Mouse (Mus musculus) adrenal gland, adult 8-10 months (tissue): Measurements from ENCODE around the gene Hoxc9. TPM values are rescaled to one million over a fixed set of nuclear protein-coding genes. Genes with fewer than 3 reads are reported as not detected.

ENCODE experiments used
- DNase-seq: peaks from one replicate; pipeline ENCODE4 v3.0.0; 2022
- total RNA-seq, 4 experiments: library from RNA; stranded (reverse); gene quantifications; 2 replicates each; pipeline ENCODE4 v1.2.4; 2022

Gene Hoxc9
- total RNA-seq: under 1 TPM; 0.52 to 0.99 (median 0.83) TPM

DNA sequence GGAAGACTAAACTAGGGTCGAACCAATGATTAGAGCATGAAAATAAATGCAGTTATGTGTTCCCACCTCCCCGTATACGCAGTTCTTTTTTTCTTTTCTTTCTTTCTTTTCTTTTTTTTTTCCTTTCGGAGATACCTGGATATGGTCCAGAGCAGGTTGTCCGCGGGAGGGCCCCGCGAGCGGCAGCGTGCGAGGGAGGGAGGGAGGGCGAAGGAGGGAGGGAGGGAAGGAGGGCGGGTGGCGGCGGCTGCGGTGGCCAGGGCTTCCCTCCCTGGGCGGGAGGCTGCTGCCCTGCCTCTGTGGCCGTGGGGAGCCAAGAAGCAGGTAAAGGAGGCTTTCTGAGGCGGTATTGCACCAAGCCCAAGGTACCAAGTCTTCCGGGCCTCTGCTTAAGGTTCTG, at the start of gene Hoxc9:
Gene Hoxc9 (plus strand): TSS at position 269 of the 400 bp plus-strand sequence.
- DNase-seq: no peak

DNA sequence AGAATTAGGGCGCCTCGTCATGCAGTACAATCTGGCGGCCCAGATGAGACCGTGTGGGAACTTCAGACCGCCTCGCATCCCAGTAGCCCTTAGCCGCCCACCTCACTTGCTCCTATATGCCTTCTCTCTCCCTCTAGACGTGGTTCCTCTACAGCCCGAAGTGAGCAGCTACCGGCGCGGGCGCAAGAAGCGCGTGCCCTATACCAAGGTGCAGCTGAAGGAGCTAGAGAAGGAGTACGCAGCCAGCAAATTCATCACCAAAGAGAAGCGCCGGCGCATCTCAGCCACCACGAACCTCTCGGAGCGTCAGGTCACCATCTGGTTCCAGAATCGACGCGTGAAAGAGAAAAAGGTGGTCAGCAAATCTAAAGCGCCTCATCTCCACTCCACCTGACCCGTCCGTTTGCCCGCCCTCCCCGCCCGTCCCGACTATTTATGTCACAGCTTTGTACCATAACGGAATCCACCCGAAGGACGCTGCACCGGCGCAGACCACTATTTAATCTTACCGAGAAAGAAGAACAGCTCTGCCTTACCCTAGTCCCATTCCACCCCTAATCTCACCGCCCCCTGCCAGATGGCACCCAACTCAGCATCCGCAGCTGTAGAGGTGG, 49.1 kb upstream of the Hoxc9 start:
- no peak for DNase-seq

DNA sequence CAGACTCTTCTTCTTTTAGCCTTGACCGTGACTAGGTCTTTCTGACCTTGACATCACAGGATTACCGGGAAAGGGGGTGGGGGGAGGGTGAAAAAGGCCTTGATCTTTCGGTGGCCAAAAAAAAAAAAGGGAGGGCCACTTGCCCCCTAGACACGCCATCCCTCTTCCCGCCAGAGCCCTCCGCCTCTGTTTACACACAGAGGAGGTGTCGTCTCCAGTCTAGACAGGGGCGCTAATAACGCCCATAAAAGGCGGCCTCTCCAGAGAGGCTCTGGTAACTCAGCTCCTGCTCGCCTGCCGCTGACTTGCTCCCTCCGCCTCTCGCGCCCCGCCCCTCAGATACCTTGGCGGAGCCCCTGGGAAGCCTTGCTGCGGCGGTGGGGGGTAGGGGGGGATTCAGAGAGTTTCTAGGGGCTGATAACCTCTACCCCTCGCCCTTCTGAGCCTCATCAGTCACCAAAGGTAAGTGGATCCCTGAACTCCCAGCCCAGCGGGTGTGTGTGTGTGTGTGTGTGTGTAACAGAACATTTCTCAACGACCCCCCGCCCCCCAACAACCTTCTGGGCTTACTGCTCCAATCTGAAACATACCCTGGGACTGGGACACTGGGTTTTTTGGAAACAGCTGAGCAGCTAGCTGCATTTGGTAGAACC, 44.4 kb upstream of the Hoxc9 start:
- DNase-seq: no peak

DNA sequence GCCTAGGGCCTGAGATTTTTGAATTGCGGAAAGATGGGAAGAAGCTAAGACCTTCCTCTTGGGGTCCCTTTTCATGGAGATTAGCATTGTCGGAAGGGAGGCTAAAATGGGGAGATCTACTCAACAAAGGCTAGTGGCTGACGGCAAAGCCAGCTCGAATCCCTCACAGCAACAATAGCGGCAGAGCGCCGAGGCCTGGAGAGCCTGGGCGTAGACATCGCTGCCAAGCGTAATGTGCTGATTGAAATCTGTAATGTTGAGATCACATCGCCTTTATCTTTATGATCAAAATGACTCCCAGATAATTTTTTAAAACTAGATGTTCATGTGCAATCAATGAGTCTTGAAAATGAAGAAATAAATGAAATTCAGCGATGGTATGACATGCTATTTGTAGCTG, 41.8 kb upstream of the Hoxc9 start:
- no peak for DNase-seq

DNA sequence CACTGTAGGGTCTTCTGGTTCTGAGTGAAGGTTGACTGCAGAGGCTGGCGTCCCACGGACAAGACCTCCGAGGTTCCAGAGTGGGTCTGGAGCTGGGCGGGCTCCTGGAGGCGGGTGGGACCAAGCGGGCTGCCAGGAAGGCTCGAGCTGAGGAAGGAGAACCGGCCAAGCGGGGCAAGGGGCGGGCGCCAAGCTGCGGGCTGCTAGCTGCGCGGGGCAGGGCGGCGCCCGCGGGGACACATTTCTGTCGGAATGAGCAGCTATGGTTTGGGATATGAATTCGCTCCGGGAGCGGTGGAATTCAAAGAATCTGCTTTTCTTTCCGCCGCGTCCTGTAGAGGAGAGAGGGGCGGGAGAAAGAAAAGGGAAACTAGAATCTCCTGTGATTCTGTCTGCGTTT, 41.3 kb upstream of the Hoxc9 start:
- no peak for DNase-seq

DNA sequence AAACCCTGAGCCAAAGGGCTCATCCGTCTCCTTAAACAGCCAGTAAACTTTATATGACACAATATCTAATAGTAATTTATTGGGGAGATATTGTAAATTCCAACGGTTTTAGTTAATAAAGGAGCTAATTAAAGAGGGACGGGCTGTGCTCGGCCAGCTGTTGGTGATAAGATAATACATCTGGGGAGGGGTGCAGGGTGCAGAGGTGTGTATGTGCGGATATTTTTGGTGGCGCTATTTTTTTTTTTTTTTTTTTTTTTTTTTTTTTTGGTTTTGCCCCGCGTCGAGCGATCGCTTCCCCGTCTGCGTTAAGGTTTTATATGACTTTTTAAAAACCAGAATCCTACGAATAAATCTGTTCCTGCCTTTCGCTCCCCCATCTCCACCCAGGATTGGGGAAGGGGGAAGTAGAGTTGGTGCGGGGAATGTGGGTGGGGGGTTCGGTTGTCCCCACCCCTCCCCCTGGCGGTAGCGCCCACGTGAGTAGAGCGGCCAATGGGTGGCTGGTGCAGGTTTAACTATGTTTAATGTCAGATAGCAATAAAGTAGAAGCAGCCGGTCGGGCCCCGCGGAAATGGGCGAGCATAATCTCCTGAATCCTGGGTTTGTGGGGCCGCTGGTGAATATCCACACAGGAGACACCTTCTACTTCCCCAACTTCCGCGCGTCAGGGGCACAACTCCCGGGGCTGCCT, 39.8 kb upstream of the Hoxc9 start, which contains the start of gene Hoxc12:
Gene Hoxc12 (plus strand): TSS at position 479 of the 694 bp plus-strand sequence.
- no peak for DNase-seq

DNA sequence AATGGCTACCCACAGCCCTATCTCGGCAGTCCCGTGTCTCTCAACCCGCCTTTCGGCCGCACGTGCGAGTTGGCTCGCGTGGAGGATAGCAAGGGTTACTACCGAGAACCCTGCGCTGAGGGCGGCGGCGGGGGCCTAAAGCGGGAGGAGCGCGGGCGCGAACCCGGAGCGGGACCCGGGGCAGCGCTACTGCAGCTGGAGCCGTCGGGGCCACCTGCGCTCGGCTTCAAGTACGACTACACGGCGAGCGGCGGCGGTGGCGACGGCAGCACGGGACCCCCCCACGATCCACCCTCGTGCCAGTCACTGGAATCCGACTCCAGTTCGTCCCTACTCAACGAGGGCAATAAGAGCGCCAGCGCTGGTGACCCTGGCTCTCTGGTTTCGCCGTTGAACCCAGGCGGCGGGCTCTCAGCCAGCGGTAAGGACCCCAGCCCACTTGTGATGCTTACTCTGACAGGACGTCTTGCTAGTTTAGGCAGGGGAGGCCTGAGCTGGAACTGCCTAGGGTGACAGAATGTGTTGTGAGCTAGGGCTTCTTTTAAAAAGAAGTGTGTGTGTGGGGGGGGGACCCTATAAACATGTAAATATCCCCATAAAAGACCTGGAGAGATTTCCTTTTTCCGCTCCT, 39.1 kb upstream of the Hoxc9 start:
- DNase-seq: no peak

DNA sequence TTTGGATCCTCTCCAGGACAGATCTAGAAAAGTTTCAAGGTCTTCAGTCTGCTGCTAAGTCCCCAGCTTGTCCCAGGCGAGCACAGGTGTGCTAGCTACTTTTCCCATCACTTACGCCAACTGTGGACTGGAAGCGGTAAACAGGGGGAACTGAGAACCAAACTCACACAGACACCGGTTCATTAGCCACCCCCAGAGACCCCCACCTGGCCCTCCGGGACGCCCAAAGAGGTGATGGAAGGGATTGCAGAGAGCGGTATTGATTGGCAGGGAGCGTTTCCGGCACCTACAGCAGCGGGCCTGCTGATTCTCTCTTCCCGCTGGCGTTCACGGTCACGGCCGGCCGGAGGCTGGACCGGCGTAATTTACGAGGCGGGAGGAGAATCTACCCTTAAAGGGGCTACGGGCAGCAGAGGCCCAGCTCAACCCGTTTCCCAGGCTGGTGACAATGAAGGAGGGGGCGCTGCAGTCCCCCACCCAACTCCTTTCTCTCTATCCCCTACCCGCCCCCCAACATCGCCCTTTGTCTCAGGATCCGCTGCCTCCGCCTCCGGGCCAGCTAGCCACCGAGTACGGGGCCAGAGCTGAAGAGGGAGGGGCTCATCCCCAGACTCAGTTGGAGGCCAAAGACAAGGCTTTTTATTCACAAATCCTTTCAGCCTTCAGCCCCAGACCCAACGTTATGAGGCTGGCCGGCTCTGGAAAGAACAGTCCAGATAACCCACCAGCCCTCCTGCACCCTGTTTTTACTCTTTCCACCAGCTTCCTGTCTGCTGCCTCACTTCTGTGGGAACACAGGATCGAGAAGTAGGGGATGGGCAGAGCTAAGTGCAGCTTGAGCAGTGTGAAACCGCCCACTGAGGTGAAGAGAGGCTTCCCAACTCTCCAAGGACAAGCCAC, 36.7 kb upstream of the Hoxc9 start:
- no peak for DNase-seq

DNA sequence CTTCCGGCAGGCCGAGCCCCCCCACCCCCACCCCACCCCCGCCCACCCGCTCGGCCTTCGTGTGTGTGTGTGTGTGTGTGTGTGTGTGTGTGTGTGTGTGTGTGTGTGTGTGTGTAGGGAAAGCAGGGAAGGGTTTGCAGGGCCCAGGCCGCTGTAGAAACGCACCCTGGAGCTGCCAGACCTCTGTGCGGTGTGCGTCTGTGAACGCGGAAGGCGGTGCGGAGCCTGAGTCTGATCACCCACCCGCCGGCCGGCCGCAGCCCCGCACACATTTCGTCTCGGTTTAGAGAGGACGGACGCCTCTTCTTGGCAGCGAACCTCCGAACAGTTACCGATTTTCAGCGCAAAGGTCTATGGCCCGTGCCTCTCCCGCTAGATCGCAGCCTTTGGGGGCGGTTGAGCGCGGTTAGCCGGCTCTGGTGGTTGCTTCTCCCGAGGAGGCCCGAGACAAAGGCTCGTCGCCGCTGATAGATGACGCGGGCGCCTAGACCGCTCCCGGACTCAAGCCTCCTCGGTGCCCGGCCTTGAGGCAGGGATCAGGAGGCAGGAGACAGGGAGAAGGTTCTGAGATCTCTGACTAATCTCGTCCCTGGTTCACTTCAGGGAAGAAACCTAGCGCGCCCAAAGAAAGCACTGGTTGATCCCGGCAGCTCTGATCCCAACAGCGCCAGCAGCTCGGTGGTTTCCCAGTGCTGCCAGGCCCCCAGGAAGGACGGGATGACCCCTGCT, 33.3 kb upstream of the Hoxc9 start:
- no peak for DNase-seq

DNA sequence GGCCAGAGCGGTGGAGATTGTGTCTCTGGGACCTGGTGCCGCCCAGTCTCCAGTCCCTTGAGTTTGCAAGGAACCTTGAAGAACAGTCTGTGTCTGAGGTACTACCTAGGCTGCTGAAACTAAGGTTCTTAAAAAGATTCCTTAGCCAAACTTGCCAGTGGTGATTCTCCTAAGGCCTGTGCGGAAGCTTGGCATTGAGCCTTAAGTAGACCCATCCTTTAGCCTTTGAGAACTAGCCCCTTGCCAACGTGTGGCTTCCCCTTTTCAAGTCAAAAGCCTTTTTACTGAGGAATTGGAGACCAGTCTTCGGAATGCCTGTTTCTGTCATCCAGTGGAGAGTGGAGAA, 32.8 kb upstream of the Hoxc9 start:
- no peak for DNase-seq

DNA sequence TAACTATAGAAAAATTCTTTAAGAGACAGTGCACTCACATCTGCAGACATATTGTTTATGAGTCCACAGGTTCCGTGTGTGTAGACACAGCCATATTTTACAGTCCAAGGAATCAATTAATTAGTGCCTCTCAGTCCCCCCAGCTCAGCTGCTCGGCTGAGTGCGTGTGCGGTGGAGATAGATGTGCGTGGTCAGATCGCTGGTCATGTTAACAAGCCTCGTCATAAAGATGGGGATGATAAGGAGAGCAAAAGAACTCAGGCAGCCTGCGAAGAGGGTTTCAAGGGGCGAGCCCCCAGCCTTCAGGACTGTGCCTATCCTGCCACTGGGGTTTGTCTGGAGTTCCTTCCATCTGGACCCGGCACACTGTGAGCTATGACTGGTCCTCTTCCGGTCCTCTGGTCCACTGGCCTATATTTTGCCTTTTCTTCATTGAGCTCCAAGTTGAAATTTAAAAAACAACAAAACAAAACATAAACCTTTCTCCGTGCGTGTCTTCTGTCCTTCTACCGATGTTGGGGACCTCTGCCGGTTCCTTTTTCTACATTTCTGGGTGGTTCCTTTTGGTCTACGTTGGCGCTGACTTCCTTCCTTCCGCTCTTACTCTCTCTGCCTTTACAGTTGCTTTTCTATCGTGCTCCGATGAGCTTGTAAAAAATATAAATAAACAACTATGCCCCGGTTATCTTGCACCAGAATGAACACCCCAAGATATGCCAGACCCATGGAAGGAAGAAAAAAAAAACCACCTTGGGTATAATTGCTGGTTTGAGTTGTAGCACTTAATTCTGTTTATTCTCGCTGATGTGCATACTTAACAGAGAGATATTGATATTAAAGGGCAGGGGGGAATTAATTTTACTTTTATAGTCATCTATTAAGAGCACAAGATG, 30.8 kb upstream of the Hoxc9 start:
- no peak for DNase-seq

DNA sequence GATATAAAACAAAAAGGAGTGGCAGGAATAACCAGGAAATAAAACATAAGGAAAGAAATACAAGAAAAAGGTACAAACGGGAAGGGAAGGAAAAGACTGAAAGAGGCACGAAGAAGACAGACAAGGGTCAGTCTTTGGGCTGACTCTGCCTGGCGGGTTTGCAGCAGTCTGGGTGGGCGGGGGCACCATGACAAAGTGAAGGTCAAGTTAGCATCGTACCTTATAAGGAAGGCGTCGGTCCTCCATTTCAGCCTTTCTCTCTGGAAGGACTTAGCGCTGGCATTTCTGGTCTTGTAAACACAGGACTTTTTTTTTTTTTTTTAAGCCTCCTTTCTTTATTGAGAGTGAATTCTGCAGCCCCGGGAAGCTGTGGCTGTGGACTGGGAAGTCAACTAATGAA, 29.0 kb upstream of the Hoxc9 start:
- DNase-seq: no peak

DNA sequence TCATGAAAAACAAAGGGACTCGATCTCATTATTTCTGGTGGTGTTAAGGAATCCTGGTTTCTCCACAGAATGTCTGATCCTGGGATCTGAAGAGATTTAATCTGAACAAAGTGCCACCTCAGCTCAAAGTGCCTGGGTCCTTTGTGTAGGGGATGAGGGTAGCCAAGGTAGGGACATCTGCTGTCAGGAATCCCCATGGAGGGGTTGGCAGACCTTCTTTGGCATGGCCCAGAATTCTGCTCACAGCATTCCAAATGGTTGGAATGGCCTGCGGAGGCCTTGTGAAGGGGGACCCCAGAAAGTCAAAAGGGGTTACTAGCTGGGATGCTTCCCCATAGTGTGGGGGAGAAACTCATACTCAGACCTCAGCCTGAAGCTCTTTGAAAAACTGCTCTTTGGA, 27.4 kb upstream of the Hoxc9 start:
- no peak for DNase-seq

DNA sequence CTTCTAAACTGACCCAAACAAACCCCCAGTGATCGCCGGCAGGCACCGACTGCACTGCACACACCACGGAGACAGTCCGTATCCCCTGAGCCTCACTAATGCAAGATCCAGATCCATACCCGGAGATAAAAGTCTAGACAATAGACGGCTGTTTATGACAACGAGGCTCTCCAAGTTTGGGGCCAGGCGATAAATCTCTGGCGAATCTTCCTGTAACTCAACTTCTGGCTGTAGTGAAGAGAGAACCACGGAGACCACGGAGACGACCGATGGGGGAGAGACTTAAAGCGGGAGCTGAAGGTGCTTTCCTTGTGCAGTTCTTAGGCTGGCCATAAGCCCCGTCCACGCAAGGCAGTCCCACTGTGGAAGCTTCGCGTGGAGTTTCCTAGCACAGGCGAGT, 26.5 kb upstream of the Hoxc9 start:
- DNase-seq: no peak

DNA sequence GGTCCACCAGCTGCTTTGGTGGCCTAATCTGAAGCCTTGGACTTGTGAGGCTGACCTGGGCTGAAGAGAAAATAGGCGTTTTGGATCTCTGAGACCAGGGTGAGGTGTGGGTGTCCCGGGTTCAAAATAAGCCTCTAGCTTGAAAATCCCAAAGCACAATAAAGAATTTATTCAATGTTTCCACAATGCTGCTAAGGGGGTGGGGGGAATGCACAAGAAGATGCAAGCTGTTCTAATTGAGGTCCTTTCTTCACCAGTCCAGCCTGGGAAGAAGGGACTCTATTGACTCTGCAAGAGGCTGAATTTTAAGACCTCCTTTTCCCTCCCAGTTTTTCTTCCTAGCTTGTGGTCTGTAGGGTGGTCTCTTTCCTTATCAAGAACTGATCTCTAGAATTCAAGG, 25.4 kb upstream of the Hoxc9 start:
- no peak for DNase-seq

DNA sequence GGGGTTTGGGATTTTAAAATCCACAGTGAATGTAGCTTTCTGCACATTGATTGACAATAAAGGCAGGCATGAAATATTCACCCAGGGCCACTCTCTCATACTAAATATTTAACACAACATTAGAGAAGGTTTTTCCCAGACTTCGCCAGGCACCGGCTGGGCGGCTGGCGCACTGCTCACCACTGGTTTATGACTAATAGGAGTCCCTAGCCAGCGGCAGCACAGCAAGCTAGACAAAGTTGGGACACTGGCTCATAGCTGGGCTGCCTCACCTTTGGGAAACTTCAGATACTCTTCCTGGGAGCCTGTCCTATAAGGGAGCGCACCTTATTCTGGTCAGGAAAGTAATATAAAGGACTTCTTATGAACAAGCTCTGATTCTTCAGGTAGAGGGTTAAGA, 22.7 kb upstream of the Hoxc9 start:
- no peak for DNase-seq

DNA sequence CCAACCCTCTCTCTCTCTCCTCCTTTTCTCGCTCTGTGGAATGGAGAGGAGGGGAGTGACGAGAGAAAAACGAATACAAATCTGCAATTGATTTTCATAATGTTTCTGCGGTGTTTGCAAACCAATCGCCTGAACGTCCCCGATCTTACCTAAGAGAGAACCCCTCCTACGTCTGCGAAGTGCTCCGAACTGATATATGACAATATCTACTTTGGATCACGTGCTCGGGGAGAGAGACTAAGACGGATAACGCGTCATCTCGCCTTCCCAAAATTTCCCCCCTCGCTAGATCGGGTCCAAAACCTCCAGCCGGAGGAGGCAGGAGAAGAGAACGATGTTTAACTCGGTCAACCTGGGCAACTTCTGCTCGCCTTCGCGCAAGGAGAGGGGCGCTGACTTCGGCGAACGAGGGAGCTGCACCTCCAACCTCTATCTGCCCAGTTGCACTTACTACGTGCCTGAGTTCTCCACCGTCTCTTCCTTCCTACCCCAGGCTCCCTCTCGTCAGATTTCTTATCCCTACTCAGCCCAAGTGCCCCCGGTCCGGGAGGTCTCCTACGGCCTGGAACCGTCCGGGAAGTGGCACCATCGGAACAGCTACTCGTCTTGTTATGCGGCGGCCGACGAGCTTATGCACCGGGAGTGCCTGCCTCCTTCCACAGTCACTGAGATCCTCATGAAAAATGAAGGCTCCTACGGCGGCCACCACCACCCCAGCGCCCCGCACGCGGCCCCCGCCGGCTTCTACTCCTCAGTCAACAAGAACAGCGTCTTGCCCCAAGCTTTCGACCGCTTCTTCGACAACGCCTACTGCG, 21.8 kb upstream of the Hoxc9 start, which contains the start of gene Hoxc11:
Gene Hoxc11 (plus strand): TSS at position 236 of the 815 bp plus-strand sequence.
- DNase-seq: no peak

DNA sequence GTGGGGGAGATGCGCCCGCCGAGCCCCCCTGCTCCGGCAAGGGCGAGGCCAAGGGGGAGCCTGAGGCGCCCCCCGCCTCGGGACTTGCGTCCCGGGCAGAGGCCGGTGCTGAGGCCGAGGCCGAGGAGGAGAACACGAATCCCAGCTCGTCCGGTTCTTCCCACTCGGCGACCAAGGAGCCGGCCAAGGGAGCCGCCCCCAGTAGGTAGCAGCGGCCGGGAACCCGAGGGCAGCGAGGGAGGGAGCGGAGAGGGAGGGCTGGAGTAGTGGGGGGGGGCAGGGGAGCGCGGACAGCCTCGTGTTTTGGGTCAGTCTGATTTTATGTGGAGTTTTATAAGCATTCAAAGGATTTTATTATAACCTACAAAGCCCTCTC, 21.2 kb upstream of the Hoxc9 start:
- DNase-seq: no peak

DNA sequence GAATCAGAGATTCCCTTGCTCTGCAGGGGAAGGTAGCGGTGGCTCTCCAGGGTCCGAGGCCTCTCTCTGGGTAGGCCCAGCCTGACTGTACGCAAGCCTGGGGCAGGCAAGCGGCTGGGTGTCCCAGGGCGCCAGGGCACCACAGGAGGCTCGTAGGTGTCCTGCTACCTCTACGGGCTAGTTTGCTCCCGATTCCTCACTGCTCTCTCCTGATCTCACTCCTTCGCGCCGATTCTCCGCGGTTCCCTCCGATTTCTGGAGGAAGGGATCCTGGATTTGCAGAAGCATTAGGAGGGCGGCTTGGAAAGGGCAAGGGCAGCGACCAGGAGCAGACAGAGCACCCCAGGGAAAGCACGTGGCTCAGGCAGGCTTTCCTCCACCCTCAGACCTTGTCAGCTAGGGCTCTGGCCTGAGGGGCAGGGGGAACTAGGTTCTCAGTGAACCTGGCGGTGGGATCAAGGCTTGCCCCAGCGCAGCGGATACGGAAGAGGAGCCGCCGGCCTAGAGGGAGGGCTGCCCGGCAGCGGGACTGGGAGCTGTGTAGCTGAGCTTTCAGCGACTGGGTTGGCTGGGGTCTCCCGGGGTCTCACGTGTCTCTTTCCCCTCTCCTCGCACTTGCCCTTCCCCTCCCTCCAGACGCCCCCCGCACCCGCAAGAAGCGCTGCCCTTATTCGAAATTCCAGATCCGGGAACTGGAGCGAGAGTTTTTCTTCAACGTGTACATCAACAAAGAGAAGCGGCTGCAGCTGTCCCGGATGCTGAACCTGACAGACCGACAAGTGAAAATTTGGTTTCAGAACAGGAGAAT, 20.2 kb upstream of the Hoxc9 start:
- no peak for DNase-seq
